Mouse (Mus musculus) retina, embryonic 14.5 days (tissue): ENCODE measurements around the gene Dram1.

Experiments
- DNase-seq: peaks from one replicate; pipeline ENCODE4 v3.0.0-alpha.2; 2015; ENCODE audit warnings: low spot score

Gene Dram1

DNA sequence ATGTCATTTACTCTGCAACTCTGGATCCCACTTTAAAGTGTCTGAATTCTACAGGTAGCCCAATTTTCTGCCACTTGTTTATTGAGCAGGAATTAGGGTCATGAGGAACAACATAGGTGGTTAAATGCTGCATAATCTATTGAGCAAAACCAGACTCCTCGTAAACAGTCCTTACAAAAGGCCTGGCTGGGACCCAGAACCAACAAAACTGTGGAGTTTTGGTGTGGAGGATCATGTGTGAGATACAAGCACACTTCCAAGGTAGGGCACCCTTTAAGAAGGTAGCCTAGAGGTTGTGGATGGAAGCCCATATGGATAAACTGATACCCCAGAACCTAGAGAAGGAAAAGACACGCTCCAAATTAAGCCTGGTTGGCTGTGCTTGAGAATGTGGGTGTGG lies 28.2 kb downstream of the Dram1 start:
- DNase-seq = no peak

DNA sequence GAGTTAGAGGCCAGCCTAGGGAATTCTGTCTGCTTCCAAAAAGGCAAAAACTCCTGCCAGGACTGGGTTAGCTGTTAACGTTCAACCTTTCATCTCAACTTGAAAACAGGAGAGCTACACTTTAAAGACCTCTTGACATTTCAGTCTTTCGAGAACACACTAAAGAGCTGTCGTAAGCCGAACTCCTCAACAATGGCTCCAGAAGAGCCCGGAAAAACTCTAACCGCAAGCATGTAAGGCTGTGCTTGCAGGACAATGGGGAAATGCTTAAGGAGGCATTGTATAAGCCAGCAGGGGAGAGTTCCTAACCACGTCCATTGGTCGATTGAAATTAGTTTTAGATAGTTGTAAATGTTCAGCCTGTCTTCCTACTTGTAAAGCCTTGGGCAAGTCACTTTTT lies 29.1 kb downstream of the Dram1 start:
- no peak for DNase-seq

DNA sequence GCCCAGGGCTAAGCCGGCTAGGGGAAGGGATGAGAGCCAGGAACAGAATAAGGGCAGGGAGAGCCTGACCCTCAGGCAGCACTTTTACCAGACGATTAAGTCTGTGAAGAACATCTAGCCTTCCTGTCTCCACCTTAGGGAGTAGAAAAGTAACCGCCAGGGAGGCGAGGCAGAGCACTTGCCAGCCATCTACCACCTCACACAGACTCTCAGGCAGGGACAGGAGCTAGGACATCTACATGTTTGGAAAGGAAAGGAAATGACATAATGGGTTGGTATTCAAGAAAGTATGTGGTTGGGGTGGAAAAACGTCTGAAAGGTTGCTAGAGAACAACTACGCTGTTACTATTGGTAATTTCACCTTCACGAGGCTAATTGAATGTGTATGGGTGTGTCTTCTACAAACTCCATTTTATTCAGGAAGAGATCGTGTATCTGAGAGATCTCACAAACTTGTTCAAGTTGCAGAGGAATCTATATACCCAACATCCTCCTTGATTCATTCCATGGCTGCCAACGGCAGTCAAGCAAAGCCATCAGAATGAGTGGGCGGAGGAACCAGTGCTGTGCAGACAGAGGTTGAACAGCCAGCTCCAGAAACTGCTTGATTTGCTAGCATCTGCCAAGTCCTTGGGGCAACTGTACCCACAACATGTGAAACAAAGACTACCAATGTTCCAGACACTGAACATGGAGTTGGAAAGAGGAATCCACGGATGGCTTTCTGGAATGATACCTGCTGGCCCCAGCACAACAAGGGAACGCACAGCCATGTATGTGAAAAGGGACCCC lies 32.2 kb downstream of the Dram1 start:
- DNase-seq = no peak

DNA sequence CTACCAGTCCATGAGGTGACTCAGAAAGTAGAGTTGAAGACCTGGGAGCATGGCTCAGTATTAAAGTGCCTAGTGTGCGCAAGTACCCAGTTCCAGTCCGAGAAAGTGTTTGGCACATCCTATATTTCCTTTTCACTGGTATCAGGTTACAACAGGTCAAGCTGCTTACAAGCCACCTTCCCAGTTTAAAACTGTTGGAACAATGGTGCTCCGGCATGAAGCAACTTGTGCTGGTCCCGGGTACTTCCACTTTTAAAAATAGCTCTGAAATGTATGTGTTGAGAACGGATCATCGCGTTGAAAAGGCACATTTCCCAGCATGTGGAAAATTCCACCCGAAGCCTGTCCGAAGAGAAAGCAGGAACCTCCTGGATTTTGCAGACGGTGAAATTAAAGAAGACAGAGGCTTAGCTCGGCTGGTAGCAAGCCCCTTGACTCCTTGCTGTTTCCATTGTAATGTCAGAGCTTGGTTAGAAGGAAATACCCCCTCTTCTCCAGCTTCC lies 32.9 kb downstream of the Dram1 start:
- no peak for DNase-seq

DNA sequence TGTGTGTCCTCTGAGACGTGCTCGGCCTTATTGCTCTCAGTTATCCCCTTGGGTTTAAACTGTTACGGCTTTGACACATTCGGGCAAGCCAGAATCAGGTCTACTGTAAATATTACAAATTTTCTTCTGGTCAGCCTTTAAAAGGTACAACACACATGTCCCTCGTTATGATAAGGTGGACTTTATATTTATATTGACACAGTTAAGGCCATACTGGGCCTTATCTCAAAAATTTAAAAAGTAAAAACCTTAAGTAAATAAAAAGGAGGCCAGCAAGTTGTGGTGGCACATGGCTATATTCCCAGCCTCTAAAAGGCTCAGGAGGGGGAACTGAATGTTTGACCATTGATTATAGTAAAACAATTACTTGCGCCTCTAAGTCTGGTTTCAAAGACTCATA lies 37.5 kb downstream of the Dram1 start:
- DNase-seq = no peak

DNA sequence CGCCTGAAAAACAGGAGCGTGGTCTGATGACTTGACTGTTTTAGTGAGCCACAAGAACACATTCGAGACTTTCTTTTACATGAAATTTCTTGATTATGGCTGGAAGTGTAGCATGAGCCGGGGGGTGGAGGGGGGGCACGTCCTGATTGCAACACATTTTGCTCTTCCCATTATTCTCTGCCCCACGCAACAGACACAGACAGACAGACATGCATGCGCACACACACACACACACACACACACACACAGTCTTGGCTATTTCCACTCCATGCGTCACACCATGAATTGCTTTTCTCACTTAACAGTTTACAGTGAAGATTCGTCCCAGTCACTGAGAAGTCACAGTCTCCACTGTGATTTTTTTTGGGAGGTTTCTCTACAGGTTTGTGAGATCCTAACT lies 38.2 kb downstream of the Dram1 start:
- no peak for DNase-seq

DNA sequence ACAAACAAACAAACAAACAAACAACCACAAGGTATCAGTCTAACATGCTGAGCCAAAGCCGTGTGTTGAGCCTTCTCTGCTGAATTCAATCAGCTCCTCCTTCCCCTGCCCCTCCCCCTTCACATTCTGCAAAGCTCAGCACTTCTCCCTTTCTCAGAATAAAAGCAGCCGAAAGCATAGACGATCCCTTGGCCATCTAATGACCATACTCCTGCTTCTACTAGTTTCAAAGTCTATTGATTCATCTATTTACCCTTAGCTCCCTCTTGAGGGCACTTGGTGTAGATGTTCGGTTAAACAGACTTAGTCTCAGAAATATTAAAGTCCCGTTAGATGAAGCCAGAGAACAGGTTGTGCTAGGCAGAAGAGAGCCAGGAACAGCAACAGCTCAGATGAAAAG lies 48.2 kb downstream of the Dram1 start:
- peak; percentile 53 for DNase-seq

DNA sequence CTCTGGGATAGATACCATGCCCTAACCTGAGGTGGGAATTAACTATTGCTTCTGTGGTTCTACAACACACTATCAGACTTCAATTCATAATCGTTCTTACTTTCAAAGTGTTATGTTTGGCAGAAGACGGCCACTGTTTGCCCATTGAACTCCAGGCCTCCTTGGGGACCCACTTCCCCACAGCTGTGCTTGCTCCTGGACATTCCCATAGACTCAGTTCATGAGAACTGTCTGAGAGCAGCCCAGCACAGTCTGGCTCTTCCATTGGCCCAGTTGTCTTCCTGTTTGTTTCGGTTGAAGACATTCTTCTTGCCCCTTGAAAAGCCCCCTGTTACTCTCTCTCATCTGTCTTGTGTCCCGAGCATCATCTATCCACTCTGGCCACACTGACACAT lies 50.8 kb downstream of the Dram1 start:
- DNase-seq = no peak

DNA sequence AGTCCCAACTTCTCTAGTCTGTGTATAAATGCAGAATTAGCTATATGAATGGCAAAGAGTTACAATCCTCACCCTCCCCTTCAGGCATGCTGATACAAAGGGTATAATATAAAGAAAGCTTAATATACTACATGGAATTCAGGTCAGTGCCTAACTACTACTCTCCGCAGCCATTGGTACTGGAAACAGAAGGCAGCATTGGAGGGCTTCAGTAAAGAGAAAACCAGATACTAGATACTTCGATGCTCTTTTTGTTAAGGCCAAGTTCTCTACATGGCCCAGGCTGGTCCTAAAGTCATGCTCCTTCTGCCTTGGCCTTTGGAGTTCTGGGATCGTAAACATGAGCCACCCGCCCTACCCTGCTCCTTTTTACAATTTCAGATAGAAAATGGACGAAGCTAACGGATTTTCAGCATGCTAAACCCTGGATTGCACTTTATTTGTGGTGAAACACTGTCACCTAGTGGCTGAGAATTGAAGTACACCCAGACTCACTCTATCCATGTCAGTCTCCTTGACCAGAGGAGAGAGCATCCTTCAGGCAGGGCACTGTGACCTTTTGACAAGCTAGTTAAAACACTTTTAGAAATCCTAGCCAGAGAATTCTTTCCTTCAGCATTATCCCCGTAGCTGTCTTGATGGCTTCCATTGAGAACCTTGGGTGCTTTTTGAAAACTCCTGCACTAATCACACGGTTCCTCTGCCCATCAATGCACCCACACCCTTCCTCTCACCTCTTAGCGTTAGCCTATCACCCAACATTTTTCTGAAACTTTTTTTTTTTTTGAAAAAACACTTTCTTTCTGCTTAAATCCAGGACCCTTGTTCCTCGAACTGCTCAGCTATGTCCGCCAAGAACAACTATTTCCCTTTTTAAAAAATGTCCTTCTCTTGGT lies 51.5 kb downstream of the Dram1 start:
- peak; percentile 95 for DNase-seq

DNA sequence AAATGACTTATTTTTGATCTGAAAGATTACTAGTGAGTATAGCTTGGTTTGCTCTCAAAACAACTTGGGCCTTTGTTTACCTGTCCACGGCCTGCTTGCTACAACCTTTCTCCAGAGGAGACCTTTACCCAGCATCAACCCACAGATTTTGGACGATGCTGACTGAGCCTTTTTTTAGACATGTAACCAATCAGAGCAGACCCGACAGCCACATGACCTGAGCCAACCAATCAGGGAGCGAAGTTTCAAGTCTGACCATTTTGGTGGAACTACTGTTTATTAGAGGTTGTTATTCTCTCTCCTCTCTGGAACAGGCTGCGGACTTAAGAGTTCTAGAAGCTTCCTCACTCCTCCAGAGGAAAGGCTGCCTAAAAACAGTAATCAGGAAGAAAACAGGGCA lies 57.1 kb downstream of the Dram1 start:
- no peak for DNase-seq

DNA sequence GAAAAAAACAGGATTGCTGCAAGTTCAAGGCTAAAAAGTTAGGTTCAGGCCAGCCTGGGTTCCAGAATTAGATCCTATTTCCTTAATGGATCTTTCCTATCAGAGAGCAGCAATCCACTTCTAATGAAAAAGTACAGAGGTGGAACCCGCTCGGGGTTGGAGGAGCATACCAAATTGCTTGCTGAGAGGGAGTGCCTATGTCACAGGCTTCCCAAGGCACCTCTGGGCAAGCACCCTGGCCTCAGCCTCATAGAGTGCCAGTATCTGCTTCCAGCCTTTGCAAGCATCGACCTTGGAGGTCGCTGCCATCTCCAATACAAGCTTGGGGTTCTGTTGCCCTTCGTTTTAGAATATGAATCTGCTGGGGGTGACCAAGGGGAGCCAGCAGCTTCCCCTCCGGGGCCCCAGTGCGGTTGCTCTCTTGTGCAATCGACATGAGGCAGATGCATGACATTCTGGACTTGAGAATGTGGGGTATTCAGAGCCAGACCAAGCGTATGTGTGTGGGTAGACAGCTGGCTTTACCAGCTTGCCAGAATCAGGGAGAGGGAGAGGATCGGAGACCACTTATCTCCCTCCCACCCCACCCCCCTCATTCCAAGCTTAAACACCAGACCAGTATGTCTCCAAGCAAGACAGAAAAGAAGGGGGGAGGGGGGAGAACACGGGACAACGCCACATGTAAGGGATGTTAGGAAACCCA lies 58.0 kb downstream of the Dram1 start:
- no peak for DNase-seq

DNA sequence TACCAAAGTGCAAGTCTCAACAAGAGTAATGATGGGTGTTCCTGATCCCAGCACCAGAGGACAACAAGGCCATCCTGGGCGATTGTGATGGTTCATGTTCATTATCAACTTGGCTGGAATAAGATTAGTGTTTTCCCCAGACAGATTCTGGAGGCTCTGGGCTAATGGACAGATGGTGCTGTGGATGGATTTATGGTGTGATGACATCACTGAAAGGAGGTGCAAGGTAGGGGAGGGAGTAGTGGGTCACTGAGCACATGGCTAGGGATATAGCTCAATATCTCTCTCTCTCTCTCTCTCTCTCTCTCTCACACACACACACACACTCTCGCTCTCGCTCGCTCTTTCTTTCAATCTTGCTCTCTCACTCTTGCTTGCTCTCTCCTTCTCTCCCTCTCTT lies 60.7 kb downstream of the Dram1 start:
- DNase-seq = peak; percentile 8

DNA sequence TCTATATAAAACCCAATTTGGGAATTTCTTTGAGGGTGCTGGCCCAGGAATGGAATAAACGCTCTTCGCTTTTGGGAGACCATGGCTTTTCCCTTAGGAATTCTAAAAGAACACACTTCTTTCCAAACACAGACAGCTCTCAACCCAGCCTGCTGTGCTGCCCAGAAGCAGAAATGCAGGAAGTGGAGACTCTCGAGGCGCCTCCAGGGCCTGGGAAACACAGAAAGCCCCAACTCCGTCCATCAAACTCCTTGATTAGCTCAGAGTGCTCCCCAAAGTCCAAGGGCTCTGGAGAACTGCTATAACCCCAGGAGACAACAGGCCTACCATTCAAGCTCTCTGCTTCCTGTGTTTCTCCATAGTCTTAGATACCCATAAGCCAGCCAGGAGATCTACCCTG lies 61.7 kb downstream of the Dram1 start:
- DNase-seq = no peak

DNA sequence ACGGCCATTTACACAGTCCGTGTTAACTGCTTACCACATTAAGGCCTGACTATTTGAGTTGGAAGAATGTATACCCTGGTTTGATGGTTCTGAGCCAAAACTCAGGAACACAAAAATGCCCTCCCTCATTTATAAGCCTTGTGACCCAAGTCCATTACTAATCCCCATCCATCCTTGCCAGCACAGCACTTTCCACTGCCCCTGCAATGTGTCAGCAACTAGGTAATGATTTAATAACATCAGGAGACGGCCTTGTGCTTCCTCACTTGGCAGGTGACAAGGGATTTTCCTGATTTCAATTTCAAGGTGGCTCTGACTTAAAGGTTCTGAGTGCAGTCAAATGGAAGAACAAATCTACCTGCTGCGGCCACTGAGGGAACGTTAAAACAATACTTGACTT lies 64.0 kb downstream of the Dram1 start:
- DNase-seq = no peak

DNA sequence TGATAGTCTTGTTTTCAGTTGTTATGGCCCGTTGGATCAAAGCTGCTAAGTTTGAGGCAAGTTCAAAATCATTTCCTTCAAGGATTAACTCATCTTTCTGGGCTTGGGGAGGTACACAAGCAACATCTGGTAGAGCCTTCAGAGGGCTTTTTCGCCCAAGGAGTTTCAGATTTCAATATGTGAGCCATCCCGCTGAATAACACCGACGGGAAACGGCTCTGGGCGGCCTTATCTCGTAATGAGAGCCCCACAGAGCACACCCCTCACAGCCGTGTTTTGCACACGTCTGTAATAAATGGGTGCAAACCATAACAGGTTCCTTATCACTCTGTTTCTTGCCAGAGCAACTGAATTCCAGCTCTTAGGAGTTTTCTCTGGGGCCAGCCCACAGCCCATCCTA lies 69.0 kb downstream of the Dram1 start:
- DNase-seq = no peak

DNA sequence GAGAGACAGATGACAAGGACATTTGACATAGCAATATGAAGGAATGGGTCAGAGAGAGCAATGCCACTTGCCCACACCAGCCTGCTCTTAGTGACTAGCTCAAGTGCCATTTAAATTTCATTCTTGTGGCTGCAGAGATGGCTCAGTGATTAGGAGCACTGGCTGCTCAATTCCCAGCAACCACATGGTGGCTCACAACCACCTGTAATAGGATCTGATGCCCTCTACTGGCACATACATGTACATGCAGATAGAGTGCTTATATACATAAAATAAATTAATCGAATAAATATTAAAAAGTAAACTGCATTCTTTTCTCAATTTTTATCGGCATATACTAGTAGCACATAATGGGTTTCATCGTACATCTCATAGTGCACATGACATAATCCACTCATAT lies 72.6 kb downstream of the Dram1 start:
- peak; percentile 4 for DNase-seq

DNA sequence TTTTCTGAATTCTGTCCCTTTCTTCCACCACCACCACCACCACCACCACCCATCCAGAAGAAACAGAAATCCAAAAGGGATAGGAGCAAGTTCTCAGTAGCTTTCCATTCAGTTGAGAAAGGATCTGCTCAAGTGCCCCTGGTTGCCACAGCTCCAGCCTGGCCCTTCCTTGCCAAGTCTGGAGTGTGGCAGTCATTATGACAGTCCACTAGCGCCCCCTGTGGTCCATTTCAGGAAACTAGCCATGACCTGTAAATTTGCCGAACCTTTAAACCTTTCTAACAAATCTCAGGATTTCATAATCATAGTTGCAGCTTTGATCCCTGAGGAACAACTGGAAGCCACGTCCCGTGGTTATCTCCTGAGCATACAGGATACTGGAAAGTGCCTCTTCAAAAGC lies 74.6 kb downstream of the Dram1 start:
- DNase-seq = peak; percentile 87

DNA sequence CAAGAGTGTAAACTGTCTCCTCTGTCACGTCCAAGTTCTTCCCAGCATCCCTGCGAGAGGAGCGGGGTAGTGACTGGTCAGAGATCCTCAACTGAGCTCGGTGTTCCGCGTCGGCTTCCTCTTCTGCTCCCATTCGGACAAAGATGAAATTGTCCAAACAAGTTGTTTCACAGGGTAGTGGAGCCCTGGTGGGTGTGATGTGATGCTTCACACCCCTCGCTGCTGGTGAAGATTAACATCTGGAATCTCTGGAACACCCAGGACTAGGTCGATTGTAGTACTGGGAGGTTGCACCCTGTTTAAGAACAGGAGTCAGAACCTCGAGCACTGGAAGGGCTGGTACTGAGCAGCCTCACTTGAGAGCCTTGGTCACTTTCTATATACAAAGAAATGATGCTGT lies 75.8 kb downstream of the Dram1 start:
- no peak for DNase-seq

DNA sequence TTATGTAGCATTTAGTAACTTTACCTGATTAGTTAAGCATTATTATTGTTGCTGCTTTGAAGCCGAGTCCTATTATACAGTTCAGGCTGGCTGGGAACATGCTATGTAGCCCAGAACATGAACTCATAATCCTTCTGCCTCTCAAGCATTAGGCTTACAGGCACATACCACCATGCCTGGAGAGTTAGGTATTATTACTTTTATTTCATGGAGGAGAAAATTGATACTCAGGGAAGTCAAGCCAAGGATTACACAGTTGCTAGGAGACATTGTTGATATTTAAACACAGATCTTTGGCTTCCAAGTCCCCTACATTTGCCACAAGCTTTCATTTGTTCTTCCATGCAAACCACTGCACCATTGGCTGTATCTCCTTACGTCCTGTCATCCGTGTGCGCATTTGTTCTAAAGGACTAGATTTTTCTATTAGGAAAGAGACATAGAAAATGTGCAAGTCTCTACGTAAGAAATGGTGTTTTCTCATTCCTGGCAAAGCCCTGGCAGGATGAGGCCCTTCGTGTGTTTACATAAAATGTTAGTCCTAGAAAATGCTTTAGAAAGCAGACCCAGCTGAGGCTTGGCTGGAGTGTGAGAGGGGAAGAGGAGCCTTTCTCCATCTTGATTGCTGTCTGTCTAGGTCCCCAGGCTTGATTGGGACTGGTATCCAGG lies 76.9 kb downstream of the Dram1 start:
- DNase-seq = no peak

DNA sequence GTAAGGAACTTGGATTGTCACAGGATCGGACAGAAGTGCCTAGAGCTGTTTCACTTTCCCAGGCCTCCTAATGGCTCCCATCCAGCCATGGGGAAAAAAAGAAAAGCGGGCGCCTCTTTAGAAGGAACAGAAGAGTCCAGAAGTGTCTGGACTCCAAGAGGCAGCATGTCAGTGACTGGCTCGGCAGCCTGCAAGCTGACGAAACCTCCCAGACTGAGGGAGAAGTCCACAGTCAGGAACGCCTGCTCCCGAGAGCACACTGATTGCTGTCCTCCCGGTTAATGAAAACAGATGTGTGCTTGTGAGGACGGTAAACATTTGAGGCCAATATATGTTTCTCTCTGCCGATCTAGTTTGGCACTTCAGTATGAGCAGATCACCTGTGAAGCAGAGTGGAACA lies 81.9 kb downstream of the Dram1 start:
- no peak for DNase-seq

DNA sequence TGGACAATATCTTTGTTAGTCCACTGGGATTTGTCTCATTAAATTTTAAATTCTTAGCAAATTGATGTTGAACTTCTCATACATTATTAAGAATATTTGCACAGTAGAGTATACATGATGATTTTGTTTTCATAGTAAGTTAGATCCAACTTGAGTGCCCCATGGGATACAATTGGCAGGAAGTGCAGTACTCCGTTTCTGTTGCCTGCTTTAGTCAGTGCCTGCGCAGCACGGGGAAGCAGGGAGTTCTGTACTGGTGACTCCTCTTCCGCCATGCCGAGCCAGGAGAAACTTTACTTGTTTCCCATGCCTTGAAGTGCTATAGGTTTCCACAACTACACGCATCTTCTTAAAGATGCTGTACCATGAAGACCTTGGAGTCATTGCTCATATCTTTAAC lies 83.8 kb downstream of the Dram1 start:
- peak; percentile 19 for DNase-seq

DNA sequence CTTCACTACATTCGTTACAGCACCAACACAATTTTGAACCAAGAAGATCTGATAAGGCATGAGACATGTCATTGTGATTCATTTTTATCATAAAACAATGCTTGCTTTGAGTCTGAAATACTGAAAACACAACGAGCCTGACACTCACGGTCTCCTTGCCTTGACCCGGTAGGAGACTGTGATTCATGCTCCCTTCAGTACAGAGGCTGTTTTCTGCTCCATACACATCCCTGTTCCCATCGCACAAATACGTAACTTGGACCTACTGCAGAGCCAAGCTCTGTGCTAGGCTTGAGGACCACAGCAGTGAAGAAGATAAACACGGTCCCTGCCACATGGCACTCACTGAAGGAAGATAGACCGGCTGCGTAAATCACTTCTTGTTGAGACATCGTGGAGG lies 90.8 kb downstream of the Dram1 start:
- DNase-seq = no peak
